Comparison of ENCODE assay signal across 14 mouse cellular contexts in the genomic region with DNA sequence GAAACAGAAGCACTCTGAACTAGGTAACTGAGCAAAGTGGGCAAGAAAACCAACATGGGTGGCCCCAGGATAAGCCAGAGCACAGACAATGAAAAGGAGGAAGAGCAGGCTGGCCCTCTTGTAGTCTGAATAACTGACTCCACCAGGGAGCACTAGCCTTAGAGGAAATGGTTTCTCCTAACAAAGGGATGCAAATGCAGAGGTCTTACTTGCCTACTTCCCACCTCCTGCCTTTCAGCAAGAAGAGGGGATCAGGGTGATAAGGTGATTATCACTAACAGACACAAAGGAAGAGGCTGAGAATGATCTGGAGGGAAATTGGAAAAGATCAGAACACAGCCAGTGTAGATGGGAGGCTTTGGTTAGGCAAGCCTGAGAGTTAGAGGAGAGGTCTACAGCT.
"Had no signal": no experiment of that assay in that cellular context is flagged by ENCODE, and none has a peak within 500 bp of the region (broad histone marks: within the 10 kb centered on the region; RNA-seq: fewer than 3 reads in every experiment).

No protein-coding gene starts in this region.

- H3K4me3 ChIP-seq: limb, embryonic 15.5 days; liver, embryonic 12.5 days; midbrain, embryonic 12.5 days; myocyte; neural tube, embryonic 15.5 days had no signal

- ATAC-seq: liver, embryonic 12.5 days had no signal

- H3K4me1 ChIP-seq: liver, embryonic 12.5 days; midbrain, embryonic 12.5 days; neural tube, embryonic 15.5 days had no signal

- H3K36me3 ChIP-seq: limb, embryonic 15.5 days; liver, embryonic 12.5 days; midbrain, embryonic 12.5 days; neural tube, embryonic 15.5 days had no signal

- H3K27ac ChIP-seq: limb, embryonic 15.5 days; liver, embryonic 12.5 days; midbrain, embryonic 12.5 days; neural tube, embryonic 15.5 days; stomach, postnatal 0 days had no signal

- H3K9ac ChIP-seq: limb, embryonic 15.5 days; liver, embryonic 12.5 days; lung, embryonic 14.5 days; midbrain, embryonic 12.5 days; neural tube, embryonic 15.5 days had no signal

- H3K4me2 ChIP-seq: limb, embryonic 15.5 days; liver, embryonic 12.5 days; lung, embryonic 14.5 days; midbrain, embryonic 12.5 days; neural tube, embryonic 15.5 days had no signal

- H3K9me3 ChIP-seq: limb, embryonic 15.5 days; liver, embryonic 12.5 days; midbrain, embryonic 12.5 days; neural tube, embryonic 15.5 days had no signal

- H3K27me3 ChIP-seq: limb, embryonic 15.5 days; liver, embryonic 12.5 days; midbrain, embryonic 12.5 days; neural tube, embryonic 15.5 days had no signal

- DNase-seq: kidney, adult 9 months; kidney, postnatal 36 days; layer of hippocampus, adult 9-11 months; layer of hippocampus, postnatal 36 days; lung, embryonic 14.5 days; lung, postnatal 10 days; lung, postnatal 4 days; thymus, postnatal 4 days had no signal
